Mouse (Mus musculus) thymus, postnatal 10 days (tissue): ENCODE results near the gene Ptprk.

Experiments used
- DNase-seq, 2 experiments: peaks; one replicate each; pipeline ENCODE4 v3.0.0; 2021; ENCODE audit warnings: low spot score in 2 of 2

Gene Ptprk

GRCm38 (mm10) chr10:28184675-28185074, 110.1 kb downstream of the Ptprk start:
- no peak for DNase-seq

DNA sequence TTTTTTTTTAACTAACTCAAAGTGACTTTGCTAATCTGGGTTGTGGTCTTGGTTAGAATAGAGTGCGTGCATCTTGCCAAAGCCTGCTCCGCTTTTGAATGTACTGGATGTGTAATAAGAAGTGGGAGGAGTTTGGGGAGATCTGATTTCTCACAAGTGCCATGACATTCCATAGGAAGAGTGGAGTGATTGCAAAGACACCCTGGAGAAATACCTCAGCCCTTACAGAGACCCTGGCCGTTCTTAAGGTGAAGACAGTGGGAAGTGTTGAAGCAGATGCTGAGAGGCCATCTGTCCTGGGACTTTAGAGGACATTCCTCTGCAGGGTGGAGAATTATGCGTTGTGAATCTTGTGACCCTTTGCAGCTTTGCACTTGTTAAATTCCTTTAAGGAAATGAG, 110.7 kb downstream of the Ptprk start:
- no peak for DNase-seq

GRCm38 (mm10) chr10:28186018-28186800, 111.6 kb downstream of the Ptprk start:
- no peak for DNase-seq

- DNase-seq: no peak
These were observed 116.8 kb downstream of the Ptprk start for GRCm38 (mm10) chr10:28191440-28191839.

DNA sequence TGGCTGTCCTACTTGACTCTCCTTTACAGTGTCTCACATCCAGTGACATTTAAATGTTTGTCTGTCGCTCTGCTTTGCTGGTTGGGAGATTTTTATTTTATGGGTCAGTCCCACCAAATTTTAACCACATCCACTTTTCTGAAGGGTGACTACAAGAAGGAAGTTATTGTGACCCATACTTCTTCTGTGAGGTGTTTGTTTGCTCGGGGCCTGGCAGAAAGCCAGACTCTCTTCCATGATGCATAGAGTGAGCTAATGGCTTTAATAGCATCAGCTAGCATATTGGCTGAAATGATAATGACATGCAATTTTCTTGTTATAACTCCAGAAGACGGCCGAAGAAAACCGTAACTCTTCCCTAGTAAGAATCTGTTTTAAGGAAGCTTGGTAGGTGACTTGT, 119.0 kb downstream of the Ptprk start:
- no peak for DNase-seq

- no peak for DNase-seq
These were observed 126.0 kb downstream of the Ptprk start for GRCm38 (mm10) chr10:28200609-28201008.

- DNase-seq: no peak
These were observed 134.8 kb downstream of the Ptprk start for GRCm38 (mm10) chr10:28209394-28209793.

DNA sequence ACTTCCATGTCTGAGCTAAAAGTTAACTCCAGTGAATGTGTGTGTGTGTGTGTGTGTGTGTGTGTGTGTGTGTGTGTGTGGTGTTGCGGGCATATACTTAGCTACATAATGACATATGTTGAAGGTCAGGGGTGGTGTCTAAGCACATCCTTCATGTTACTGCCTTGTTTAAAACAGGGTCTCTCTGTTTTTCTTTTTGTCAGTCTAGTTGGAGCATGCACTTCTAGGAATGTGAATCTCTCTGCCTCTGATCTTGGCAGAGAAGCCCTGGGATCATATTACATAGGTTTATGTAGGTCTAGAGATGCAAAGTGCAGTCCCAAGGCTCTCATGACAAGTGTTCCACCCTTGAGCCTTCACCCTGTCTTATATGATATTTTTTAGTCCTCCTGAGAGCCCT, 137.5 kb downstream of the Ptprk start:
- DNase-seq: no peak

GRCm38 (mm10) chr10:28215153-28215552, 140.5 kb downstream of the Ptprk start:
- DNase-seq: no peak

GRCm38 (mm10) chr10:28223602-28224001, 149.0 kb downstream of the Ptprk start:
- DNase-seq: no peak

DNA sequence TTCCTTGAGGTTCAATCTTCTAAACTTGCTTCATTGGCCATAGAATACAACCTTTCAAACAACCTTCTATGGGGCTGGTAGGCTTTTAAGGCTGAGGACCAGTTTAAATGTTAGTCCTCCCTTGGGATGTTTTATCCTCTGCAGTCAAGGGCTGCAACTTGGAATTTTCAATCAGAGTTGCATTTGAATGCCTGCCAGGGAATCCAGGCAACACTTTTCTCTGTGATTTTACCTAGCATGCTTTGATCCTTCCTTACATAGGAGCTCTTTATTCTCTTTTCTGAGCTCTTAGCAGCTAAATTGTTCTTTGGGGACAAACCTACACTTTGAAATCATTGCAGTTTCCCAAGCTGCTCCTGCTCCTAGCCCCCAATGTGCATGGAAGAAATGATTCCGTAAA, 149.8 kb downstream of the Ptprk start:
- no peak for DNase-seq

GRCm38 (mm10) chr10:28225536-28226075, 151.0 kb downstream of the Ptprk start:
- DNase-seq: no peak

DNA sequence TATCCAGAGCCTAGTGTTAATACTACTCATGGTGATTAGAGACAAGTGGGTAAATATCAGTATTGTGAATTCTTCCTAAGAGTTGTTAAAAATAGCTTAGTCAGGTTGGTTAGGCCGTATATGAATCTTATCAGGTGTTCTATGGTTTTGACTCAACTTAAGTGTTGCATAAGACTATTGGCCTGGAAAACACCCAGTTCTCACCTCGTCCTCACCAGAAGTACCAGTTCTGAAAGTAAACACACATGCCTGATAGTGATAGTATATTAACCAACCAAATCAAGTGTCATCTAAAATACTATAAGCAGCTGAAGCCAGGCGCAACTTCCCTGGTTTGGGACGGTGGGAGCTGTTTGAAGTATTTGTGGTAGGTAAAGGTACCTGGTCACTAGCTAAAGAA, 153.1 kb downstream of the Ptprk start:
- no peak for DNase-seq

DNA sequence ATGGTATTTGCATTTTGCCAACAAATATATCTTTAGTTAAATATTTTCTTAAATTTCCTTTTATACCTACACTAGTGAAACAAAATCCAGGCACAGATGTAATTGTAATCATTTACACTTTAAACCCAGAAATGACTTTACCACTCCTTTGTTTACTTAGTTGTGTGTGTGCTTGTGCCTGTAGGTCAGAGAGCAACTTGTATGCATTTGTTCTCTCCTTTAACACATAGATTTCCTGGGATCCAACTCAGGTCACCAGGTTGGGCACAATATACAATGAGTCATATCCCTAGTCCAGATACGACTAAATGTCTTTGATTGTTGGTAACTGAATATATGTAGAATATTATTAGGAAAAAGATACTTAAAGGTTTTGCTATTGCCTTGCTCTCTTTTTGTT, 153.6 kb downstream of the Ptprk start:
- no peak for DNase-seq

DNA sequence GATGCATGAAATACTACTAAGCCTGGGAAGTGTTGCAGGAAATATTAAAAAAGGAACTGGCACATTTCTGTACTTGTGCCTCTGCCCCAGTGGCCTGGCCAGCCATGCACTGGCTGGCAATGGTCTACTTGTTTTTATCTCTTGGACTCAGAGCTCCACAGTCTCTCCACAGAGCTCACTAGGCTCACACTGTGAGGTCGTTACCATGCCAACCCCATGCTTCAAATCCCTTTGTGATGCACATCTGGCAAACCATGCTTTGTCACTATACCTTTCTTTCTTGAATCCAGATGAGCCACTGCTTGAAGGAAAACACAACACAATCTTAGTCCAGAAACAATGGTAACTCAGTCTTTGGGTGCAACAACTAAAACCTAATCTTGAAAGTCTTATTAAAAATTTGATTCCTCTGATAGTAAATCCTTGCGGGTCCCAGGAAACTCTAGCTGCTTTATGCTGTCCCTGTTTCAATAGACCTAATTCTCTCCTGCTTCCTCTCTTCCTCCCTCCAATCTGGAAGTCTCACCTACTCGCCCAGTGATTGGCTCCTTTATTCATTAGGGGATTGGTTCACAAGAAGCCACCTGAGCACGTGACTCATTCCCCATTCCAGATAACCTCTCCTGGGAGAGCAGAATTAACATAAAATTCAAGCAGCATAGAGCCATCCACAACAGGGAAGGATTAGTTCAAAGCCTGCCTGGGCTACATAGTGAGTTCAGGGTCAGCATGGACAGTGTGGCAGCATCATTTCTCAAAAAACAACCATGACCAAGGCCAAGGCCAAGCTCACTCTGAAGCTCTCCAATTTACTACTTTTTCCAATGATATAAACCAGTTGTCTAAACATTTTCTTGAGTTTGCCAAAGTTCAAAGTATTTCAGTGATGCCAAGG, 157.9 kb downstream of the Ptprk start:
- DNase-seq: no peak

- DNase-seq: no peak
These were observed 174.4 kb downstream of the Ptprk start for GRCm38 (mm10) chr10:28249047-28249446.

DNA sequence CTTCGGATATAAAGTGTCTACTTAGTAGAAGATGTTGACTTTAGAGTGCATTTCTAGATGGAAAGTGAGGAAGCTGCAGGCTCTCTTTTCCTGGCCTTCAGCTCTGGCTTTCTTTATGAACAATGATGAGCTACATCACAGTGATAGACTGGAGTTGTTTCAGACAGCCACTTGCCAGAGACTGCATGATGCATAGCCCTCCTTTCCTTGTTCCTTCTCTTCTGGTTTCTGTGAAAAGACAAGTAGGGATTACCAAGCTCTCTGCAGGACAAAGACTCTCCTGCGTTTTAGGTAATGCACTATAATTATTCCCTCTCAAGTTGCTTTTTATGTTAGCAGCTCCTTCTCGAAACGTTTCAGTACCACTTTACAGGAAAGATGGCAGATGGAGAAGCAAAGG, 176.8 kb downstream of the Ptprk start:
- DNase-seq: no peak

DNA sequence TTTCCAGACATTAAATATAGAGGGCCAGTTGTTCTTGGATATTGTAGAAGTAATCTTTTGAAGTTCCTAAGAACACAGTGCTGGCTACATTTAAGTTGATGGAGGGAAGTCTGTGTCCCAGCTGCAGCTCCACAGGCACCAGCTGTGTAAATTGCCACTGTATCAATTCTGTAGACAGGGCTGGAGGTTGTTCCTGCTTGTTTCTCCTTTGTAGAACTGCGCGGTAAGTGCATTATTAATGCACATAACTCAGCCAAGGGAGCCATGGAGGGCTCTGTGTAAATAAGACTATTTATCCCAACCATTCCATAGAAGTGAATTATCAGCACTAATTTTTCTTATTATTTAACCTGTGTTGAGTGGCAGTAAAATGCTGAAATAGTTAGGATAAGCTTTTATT, 186.0 kb downstream of the Ptprk start:
- no peak for DNase-seq

DNA sequence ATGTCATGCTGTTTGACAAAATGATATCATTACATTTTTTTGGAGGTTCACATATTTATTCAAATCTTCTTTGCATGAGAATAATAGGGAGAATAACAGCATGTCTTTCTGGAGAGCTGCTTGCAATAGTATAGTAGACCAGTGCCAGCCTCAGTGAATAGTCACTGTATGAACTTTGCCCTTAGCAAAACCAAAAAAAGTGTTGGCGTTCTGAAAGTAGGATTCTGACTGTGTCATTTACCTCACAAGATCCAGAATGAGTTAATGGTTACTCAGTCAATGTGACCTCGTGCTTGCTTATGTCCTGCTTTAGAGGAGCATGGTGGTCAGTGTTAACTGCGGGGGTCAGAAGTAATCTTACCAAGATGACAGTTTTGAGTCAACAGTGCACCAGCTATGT, 187.5 kb downstream of the Ptprk start:
- no peak for DNase-seq

DNA sequence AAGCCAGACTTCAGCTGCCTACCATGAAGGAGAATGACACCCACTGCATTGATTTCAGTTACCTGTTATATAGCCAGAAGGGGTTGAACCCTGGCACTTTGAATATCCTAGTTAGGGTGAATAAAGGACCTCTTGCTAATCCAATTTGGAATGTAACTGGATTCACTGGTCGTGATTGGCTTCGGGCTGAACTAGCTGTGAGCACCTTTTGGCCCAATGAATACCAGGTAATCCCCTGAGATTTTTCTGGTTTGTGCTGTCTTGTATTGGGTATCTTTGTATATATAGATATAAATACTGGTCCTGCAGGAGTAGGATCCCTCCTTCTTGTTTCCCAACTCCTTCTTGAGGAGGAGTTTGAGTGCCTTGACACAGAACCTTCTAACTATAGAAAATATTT, 188.9 kb downstream of the Ptprk start:
- DNase-seq: no peak

GRCm38 (mm10) chr10:28270273-28270672, 195.7 kb downstream of the Ptprk start:
- DNase-seq: no peak

DNA sequence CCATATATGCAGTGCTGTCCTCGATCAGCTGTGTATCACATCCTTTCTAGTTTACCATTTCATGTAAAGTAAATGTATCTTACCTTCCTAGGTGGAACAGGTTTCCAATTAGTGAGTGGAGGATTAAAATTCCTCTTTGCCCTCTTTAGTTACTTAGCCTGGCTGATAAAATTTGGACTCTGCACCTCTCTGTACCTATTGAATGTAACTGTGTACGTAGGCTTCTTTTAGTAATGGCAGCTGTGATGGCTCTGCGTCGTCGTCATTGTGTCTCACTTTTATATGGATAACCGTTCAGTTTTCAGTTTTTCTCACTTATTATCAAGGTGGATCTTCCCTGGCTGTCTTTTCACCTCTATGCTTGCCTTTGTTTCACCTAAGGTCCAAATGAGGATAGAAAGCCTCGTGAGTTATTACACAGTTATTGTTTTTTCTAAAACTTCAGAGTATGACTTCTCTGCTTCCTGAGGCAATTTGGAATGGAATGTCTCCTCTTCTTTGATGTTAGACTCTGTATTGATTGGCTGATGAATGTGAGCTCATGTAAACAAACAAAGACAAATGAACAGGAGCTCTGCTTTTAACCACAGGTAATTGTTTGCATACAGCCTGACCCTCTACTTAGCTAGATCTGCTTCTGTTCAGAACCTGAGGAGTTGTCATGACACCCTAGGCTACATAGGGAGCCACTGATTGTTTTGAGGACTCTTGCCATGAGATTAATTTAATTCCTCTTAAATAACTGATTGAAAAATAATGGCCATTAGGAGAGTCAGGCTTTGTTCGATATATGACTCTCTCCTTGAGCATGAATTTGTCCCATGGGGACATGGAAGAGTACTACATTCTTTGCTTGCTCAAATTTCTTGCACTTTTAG, 197.3 kb downstream of the Ptprk start:
- DNase-seq: no peak
